Mouse (Mus musculus) bone marrow macrophage, adult 2 months (primary cell): ENCODE data around the gene Arhgef17. TPM values are rescaled to one million over a fixed set of nuclear protein-coding genes. Genes with fewer than 3 reads are reported as not detected.
A peak's percentile ranks its signal among the peaks of the same experiment; 100 is the strongest.

Source experiments
- H3K27ac ChIP-seq: 2 replicates; pipeline ENCODE4 v1.5.1; 2012; ENCODE audit warnings: low read depth, low read length; ENCODE audit not compliant: insufficient read depth
- H3K4me1 ChIP-seq: 2 replicates; pipeline ENCODE4 v1.6.1; 2012; ENCODE audit warnings: low read length; ENCODE audit not compliant: control insufficient read depth, insufficient read depth
- H3K4me3 ChIP-seq: 2 replicates; pipeline ENCODE4 v1.5.1; 2012; ENCODE audit warnings: mild to moderate bottlenecking, low read length, moderate library complexity; ENCODE audit not compliant: insufficient read depth
- CTCF ChIP-seq: IDR thresholded peaks from 2 replicates; pipeline ENCODE4 v1.5.1; 2012; ENCODE audit warnings: low read depth, mild to moderate bottlenecking, low read length, moderate library complexity
- POLR2A ChIP-seq: IDR thresholded peaks from 2 replicates; pipeline ENCODE4 v1.6.1; 2012; ENCODE audit warnings: mild to moderate bottlenecking, low read depth, low read length, borderline replicate concordance
- polyA plus RNA-seq: library from polyadenylated mRNA; stranded (reverse); fragments of >200 nt; gene quantifications from 2 replicates; pipeline ENCODE4 v1.2.4, GENCODE M21; 2012; ENCODE audit not compliant: missing spikeins, insufficient read depth, insufficient read length

Gene Arhgef17
- polyA plus RNA-seq, 1 experiment: 0.52 TPM

DNA sequence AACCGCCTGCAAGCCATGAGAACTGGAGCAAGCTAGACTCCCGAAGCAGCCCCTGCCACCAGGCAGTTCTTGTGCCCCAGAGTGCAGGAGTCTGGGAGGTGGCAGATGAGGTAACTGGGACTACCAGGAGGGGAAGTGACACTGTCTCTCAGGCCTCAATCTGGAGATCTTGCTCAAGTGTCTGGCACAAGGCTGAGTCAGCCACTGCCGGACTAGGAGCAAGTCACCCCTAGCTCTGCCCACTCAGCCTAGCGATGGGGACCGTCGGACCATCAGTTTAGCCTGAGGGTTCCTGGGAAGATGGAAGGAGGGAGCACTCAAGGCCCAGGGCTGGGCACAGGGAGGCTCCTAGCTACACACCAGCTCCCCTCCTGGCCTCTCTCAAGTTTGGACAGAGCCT, 32.3 kb upstream of the Arhgef17 start:
- TF ChIP-seq CTCF (no peak), POLR2A (no peak; the same call in 1 of the 2 replicates)
- Histone ChIP-seq H3K4me1 (peaks cover 26% of the 10 kb centered on the region), H3K27ac (peak overlapping the region; percentile 96), H3K4me3 (peak overlapping the region; percentile 75)

DNA sequence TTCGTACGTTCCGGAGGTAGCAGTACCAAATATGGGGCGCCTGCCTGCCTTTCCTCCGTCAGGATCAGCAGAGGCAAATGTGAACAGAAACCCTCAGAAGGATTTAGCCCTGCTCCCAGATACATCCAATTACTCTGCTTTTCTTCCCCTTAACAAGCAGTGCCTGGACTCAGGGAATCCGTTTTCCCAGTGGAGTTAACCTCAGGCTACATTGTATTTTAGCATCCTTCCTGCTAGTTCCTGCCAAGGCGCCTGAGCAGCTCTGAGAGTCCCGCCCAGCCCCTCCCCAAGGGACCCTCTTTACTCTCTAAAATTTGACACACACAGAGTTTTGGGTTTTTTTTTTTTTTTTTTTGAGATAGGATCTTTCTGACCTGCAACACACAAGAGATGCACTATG, 31.5 kb upstream of the Arhgef17 start:
- no peak for TF ChIP-seq CTCF
- no peak for TF ChIP-seq POLR2A
- Histone ChIP-seq H3K4me1 (peaks cover 27% of the 10 kb centered on the region), H3K27ac (peak overlapping the region; percentile 96), H3K4me3 (peak overlapping the region; percentile 75)

DNA sequence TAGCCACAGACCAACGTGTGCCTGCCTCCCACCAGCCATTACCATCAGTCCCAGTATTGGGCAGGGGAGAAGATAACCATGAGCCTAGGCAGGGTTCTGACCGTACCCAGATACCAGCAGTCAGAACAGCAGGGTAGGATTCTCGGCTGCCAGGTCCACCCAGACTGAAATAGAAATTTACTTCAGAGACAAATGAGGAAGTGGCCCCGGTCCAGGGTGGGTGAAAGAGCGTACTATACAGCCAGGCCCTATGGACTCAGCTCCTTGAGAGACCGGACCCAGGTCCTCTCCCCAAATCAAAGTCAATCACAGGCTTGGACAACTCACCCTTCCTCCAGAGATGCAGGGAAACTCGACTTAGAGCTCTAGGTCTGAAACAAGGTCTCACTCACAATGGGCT, 29.2 kb upstream of the Arhgef17 start:
- peak overlapping the region; percentile 61 for H3K4me3 ChIP-seq
- peak overlapping the region; percentile 97 for H3K27ac ChIP-seq
- 0 out of 2 replicates have a peak, but pooled peaks have one; percentile 5 for TF ChIP-seq CTCF
- TF ChIP-seq POLR2A: no peak
- peaks cover 27% of the 10 kb centered on the region for H3K4me1 ChIP-seq

DNA sequence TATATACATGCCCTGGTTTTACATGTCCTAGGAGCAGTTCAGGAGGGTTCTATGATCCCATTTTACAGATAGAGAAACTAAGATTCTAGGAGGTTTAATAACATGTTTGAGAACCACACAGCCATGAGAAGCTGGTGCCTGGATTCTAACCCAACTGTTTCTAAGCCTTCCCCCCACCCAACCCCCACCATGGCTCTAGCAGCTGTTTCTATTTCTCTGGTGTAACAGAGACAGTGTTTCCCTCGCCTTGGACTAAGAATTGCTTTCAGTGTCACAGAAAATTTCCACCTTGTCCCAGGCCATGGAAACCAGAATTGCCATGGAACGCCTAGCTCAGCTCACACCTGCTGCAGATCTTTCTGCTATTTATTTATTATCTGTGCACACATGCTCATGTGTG, 28.6 kb upstream of the Arhgef17 start:
- Histone ChIP-seq H3K27ac (peak overlapping the region; percentile 97), H3K4me1 (peaks cover 32% of the 10 kb centered on the region), H3K4me3 (peak overlapping the region; percentile 61)
- TF ChIP-seq CTCF (no peak), POLR2A (no peak)

DNA sequence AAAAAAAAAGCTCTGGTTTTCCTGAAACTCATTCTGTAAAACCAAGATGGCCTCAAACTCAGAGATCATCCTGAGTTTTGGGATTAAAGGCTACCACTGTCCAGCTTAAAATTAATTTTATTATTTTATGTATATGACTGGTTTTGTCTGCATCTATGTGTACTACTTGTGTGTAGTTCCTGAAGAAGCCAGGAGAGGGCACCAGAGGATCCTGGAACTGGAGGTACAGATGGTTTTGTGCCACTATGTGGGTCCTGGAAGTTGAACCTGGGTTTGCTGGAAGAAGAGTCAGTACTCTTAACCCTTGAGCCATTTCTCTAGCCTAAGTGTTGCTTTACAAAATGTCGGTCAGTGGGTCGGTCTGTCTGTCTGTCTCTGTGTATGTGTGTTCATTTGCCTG, 26.5 kb upstream of the Arhgef17 start:
- Histone ChIP-seq H3K4me3 (no peak overlapping the region), H3K27ac (no peak overlapping the region), H3K4me1 (peaks cover 33% of the 10 kb centered on the region)
- TF ChIP-seq CTCF (no peak), POLR2A (no peak)

DNA sequence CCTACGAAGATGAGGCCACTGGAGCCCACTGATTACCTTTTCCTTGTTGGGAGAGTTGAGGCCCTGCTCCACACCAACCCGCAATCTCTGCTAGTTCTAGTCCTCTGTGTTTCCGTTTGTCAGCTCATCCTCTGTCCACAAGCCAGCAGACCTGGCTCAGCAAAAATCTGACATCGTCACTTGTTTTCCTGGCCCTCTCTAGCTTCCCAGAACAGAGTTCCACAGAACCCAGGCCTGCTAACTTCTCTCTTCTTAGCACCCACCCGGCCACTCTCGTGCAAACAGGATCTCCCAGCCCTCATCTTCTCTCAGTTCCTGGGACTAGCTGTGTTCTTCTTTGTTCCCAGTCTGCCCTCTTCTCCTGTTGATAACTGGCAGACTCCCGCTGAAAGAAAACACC, 20.8 kb upstream of the Arhgef17 start:
- peak overlapping the region; percentile 97 for H3K27ac ChIP-seq
- H3K4me3 ChIP-seq: peak overlapping the region; percentile 2; the same call in 1 of the 2 replicates
- TF ChIP-seq POLR2A (no peak), CTCF (no peak)
- peaks cover 60% of the 10 kb centered on the region for H3K4me1 ChIP-seq

DNA sequence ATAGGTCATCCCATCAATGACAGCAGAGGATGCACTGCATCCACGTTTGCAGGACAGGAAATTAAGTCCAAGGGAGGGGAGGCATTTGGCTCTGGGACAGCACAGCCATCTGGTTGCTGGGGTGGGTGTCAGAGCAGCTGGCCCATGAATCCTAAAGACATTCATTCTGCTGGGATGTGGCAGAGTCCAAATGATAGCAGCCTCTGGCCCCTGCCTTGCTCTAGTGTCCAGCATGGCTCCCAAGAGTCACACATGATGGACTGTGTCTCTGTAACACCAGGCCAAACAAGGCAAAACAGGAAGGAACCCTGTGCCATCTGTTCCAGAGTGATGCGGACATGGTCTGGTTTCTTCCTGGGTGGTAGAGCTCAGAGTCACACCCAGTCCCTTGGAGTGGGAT, 20.0 kb upstream of the Arhgef17 start:
- H3K27ac ChIP-seq: peak overlapping the region; percentile 97
- TF ChIP-seq CTCF (no peak), POLR2A (no peak)
- no peak overlapping the region for H3K4me3 ChIP-seq
- peaks cover 68% of the 10 kb centered on the region for H3K4me1 ChIP-seq

DNA sequence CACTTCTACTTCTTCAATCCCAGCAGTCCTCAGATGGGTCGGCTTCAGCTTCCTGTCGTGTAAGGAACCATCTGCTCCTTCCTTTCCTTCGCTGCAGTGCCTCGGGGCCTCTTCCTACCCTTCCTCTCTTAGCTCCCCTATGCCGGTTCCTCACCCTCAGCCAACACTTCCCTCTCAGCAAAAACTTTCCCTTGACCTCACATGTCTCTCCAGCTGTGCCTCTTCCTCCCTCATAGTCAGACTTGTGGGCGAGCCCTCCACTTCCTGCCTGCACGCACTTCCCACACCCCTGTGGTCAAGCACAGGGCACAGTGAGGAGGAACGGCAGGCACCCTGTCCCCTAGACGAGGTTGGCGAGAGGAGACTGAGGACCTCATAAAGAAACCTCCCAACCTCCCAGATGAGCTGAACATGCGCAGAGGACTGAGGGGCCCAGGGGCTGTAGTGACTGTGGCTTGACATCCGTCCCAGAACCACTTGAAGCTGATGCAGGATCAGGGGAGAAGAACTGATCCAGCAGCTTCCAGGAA, 18.6 kb upstream of the Arhgef17 start:
- TF ChIP-seq POLR2A (no peak), CTCF (no peak)
- Histone ChIP-seq H3K4me1 (peaks cover 75% of the 10 kb centered on the region), H3K27ac (peak overlapping the region; percentile 99), H3K4me3 (no peak overlapping the region)

DNA sequence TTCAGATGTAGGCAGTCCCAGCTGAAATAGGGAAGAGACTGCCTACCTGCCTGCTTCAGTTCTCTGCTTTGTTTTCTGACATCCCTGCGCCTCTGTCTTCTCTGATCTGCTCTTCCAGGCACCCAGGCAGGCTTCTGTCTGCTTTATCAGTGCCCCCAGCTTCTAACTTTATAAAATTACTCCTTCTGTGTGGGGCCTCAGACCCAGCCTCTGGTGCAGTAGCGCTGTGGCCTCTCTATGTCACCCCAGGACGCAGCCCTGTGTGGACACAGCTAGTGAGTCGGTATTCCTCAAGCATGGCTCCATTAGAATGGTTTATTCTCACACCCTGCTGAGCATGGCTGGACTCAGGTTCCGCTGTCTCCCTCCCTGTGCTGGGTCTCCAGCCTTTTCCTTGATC, 18.1 kb upstream of the Arhgef17 start:
- Histone ChIP-seq H3K4me1 (peaks cover 73% of the 10 kb centered on the region), H3K27ac (peak overlapping the region; percentile 99), H3K4me3 (no peak overlapping the region)
- no peak for TF ChIP-seq CTCF
- TF ChIP-seq POLR2A: no peak

DNA sequence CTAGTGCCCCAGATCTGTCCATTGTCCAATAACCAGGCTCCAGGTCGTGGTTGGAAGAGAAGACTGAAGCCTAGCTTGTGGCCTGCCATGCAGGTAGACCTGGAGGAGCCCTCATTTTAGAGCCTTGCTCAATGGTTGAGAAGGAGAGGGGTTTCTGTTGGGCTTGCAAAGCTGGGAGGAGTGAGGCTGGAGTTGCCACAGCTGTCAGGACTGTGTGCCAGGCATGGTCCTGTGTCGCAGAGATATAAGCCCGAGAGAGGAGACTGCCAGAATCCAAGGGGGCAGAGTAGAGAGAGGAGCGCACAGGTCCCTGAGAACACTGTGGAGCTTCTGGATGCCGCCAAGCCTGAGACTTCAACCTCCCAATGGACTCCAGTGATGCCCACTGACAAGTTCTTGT, 12.8 kb upstream of the Arhgef17 start:
- Histone ChIP-seq H3K27ac (peak overlapping the region; percentile 99), H3K4me3 (no peak overlapping the region), H3K4me1 (peaks cover 58% of the 10 kb centered on the region)
- TF ChIP-seq CTCF (no peak), POLR2A (no peak)
